Comparison of ENCODE assay signal across 16 mouse cellular contexts in the genomic region with DNA sequence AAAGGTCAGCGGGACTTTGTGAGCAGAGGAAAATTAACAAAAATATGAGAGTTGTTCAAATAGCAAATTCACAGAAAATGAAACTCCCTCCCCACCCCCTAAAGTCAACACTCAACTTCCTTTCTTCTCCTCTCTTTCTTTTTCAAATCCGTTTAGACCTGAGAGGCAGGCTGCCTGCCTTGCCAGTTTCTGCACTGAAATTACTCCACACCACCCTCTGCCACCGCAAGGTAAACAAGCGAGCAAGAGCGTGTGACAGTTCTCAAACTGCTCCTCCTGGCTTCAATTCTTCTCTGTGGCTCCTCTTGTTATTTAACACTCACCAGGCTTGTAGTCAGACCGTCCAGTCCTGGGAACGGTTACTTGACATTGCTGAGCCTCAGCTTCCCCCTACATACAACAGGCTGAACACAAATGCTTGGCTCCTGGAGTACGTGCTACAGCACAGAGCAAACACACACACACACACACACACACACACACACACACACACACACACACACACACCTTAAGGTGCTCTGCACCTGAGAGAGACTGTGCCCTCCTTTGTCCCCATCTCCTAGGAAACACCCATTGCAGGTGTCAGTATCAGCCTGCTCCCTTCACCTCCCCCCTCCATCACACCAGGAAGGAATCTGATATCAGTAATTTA.
DNase-seq lines count a peak whose midpoint lies in the region; ATAC-seq and TF ChIP-seq lines count a peak whose summit lies in the region.
"Had no signal": no experiment of that assay in that cellular context is flagged by ENCODE, and none has a peak within 500 bp of the region (broad histone marks: within the 10 kb centered on the region; RNA-seq: fewer than 3 reads in every experiment).

No protein-coding gene starts in this region.

- H3K36me3 ChIP-seq in forebrain, postnatal 0 days (ENCODE audit: insufficient read depth): no peaks in the 10 kb centered on the region
- H3K36me3 ChIP-seq in forebrain, embryonic 13.5 days (ENCODE audit: poor library complexity, severe bottlenecking): no peaks in the 10 kb centered on the region
- H3K36me3 ChIP-seq in limb, embryonic 10.5 days: no peaks in the 10 kb centered on the region
- no peaks in the 10 kb centered on the region for H3K36me3 ChIP-seq in heart, embryonic 11.5 days (ENCODE audit: control insufficient read depth, insufficient read depth, low read length)

- H3K9me3 ChIP-seq in forebrain, postnatal 0 days (ENCODE audit: low read length): no peaks in the 10 kb centered on the region
- H3K9me3 ChIP-seq in forebrain, embryonic 13.5 days (replicated peaks): no peaks in the 10 kb centered on the region
- no peaks in the 10 kb centered on the region for H3K9me3 ChIP-seq in limb, embryonic 10.5 days (replicated peaks)
- H3K9me3 ChIP-seq in heart, embryonic 11.5 days (replicated peaks; ENCODE audit: control insufficient read depth, low read length): no peaks in the 10 kb centered on the region

- no peak overlapping the region for H3K4me2 ChIP-seq in forebrain, postnatal 0 days (ENCODE audit: low read depth)
- H3K4me2 ChIP-seq in forebrain, embryonic 13.5 days: no peak overlapping the region
- no peak overlapping the region for H3K4me2 ChIP-seq in heart, embryonic 11.5 days
- H3K4me2 ChIP-seq: midbrain, embryonic 11.5 days had no signal

- 42% methylated on average over 8 of the region's 8 CpGs for WGBS in forebrain, postnatal 0 days
- WGBS in forebrain, embryonic 13.5 days: 52% methylated on average over 8 of the region's 8 CpGs
- 33% methylated on average over 8 of the region's 8 CpGs for WGBS in limb, embryonic 10.5 days
- 47% methylated on average over 8 of the region's 8 CpGs for WGBS in heart, embryonic 11.5 days (ENCODE audit: insufficient replicate concordance)

- ATAC-seq in forebrain, postnatal 0 days: peak; percentile 69; the same call in 1 of the 2 replicates
- ATAC-seq in forebrain, embryonic 13.5 days: no peak
- no peak for ATAC-seq in heart, embryonic 11.5 days (replicated peaks; ENCODE audit: insufficient number of reproducible peaks, low FRiP score, low TSS enrichment)
- ATAC-seq: inflammation-experienced regulatory T-cells, adult 6 months had no signal

- no peak overlapping the region for H3K4me3 ChIP-seq in forebrain, postnatal 0 days (ENCODE audit: low read depth, low read length)
- no peak overlapping the region for H3K4me3 ChIP-seq in forebrain, embryonic 13.5 days
- no peak overlapping the region for H3K4me3 ChIP-seq in limb, embryonic 10.5 days
- H3K4me3 ChIP-seq in heart, embryonic 11.5 days (ENCODE audit: low read depth, low read length): no peak overlapping the region
- H3K4me3 ChIP-seq: erythroblast, embryonic 14.5 days had no signal

- H3K9ac ChIP-seq in forebrain, postnatal 0 days: no peak overlapping the region
- no peak overlapping the region for H3K9ac ChIP-seq in forebrain, embryonic 13.5 days
- H3K9ac ChIP-seq in heart, embryonic 11.5 days (ENCODE audit: low read depth, low read length): no peak overlapping the region
- H3K9ac ChIP-seq: liver, embryonic 14.5 days had no signal

- no peaks in the 10 kb centered on the region for H3K4me1 ChIP-seq in forebrain, postnatal 0 days (ENCODE audit: insufficient read depth)
- H3K4me1 ChIP-seq in forebrain, embryonic 13.5 days: no peaks in the 10 kb centered on the region; the same call in 1 of the 2 replicates
- peaks cover 29% of the 10 kb centered on the region for H3K4me1 ChIP-seq in limb, embryonic 10.5 days
- no peaks in the 10 kb centered on the region for H3K4me1 ChIP-seq in heart, embryonic 11.5 days (ENCODE audit: control insufficient read depth, insufficient read depth, low read length)

- 0 out of 2 replicates have a peak overlapping the region, but pooled peaks have one; percentile 15 for H3K27ac ChIP-seq in forebrain, postnatal 0 days (ENCODE audit: low read depth, low read length)
- no peak overlapping the region for H3K27ac ChIP-seq in forebrain, embryonic 13.5 days
- H3K27ac ChIP-seq in limb, embryonic 10.5 days: no peak overlapping the region
- no peak overlapping the region for H3K27ac ChIP-seq in heart, embryonic 11.5 days (ENCODE audit: low read depth, low read length)
- H3K27ac ChIP-seq: liver, embryonic 14.5 days had no signal

- peak; percentile 17 for DNase-seq in forebrain, postnatal 0 days
- peak; percentile 1 to 10 for DNase-seq in urinary bladder, postnatal 36 days (ENCODE audit: low spot score in 2 of 2)
- DNase-seq in urinary bladder, postnatal 10 days (ENCODE audit: low spot score): no peak
- DNase-seq in lung, postnatal 14 days: peak; percentile 8
- no peak for DNase-seq in limb, embryonic 10.5 days (ENCODE audit: low spot score)
- DNase-seq in ovary, postnatal 36 days (ENCODE audit: low spot score): no peak
- DNase-seq: B cell, adult 2 months; cerebellum, adult 9-11 months; kidney, postnatal 25 days; thymus, postnatal 4 days had no signal

- H3K27me3 ChIP-seq in forebrain, postnatal 0 days (ENCODE audit: insufficient read depth, low read length): no peaks in the 10 kb centered on the region
- no peaks in the 10 kb centered on the region for H3K27me3 ChIP-seq in forebrain, embryonic 13.5 days
- peaks cover 18% of the 10 kb centered on the region for H3K27me3 ChIP-seq in limb, embryonic 10.5 days (ENCODE audit: low read depth, poor library complexity, severe bottlenecking)
- no peaks in the 10 kb centered on the region for H3K27me3 ChIP-seq in heart, embryonic 11.5 days (ENCODE audit: control insufficient read depth, insufficient read depth, low read length)

- TF ChIP-seq CTCF in forebrain, postnatal 0 days (IDR thresholded peaks at IDR 0.05; ENCODE audit: low read depth): no peak

Comparison
In these comparisons a context has a peak if more than half of its experiments do, and no peak if none do; other contexts are left out.
1. DNase-seq: peak in forebrain, postnatal 0 days (single experiment), urinary bladder, postnatal 36 days (2 of 2) and lung, postnatal 14 days (single experiment); none in urinary bladder, postnatal 10 days (single experiment), limb, embryonic 10.5 days (single experiment) and ovary, postnatal 36 days (single experiment).